Mouse (Mus musculus) neutrophil, adult 5-6 weeks (primary cell): Measurements from ENCODE around the gene Ear1. TPM values are rescaled to one million over a fixed set of nuclear protein-coding genes. Genes with fewer than 3 reads are reported as not detected.
"Not testable (repeated sequence)": the region's sequence is repeated elsewhere in the genome, so short reads cannot be mapped to it uniquely, and the experiment has no call there.

Experiments
- ATAC-seq: fragments of 151-379, 151-347 bp; 2 replicates; pipeline ENCODE4 v1.8.0; 2017; ENCODE audit warnings: mild to moderate bottlenecking, moderate TSS enrichment; ENCODE audit not compliant: insufficient number of reproducible peaks, poor library complexity, low FRiP score, severe bottlenecking; ENCODE audit errors: extremely low read depth
- total RNA-seq: library from RNA; stranded (forward); fragments of 200-1000 nt; gene quantifications from 2 replicates; pipeline ENCODE4 v1.2.3, GENCODE M21; 2017

Gene Ear1
- total RNA-seq = 1.6 and 4.5 TPM in 2 replicates

DNA sequence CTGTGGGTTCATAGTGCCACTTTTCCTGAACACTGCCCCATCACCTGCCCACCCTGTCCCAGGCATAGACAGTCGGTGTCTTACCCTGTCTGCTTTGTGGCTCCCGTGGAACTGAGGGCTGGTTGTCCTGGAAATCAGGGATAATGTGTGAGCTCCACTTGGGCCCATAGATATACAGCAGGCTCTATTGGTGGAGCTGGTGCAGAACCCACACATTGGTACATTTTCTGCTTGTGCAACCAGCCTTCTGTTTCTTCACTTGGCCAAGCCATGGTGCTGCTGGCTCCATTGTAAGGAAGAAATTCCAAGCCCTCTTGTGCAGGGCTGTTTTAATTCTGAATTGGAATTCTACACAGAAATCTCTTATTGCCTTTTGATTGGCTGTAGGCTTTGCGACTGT, at the start of gene Ear1:
Gene Ear1, minus strand, starts transcription at position 101 of the 400 bp plus-strand sequence.
- not testable (repeated sequence) for ATAC-seq

DNA sequence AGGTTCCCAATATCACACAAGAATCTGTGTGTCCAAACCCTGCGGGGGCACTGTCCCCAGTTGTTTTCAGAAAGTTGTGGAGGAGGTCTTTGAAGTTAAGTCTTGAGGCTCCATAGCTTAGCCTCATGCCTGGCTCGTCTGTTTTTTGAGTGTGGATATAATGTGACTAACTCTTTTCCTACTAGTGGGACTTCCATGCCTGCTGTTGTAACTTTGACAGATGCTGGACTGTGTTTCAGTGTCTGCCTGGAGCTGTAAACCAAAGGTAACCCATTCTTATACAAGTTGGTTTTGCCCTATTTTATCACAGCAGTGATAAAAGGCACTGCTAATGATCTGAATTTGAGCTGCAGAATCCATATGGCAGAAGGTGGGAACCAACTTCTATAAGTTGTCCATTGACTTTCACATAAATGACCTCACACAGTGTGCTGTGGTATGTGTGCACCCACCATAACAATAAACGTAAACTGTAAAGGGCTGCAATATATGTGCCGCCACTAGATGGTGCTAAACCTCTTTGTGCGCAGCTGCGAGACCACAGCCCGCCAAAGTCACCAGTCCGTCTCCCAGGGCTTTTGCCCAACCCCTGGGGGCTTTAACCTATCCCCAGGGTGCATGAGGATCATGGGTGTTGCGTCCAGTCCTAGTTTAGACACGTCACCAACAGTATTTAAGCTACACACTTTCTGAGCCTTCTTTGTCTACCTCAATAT, 49.5 kb upstream of the Ear1 start, which contains the start of gene Gm8113:
Gene Gm8113, plus strand, starts transcription at position 703 of the 716 bp plus-strand sequence.
- ATAC-seq = not testable (repeated sequence)

DNA sequence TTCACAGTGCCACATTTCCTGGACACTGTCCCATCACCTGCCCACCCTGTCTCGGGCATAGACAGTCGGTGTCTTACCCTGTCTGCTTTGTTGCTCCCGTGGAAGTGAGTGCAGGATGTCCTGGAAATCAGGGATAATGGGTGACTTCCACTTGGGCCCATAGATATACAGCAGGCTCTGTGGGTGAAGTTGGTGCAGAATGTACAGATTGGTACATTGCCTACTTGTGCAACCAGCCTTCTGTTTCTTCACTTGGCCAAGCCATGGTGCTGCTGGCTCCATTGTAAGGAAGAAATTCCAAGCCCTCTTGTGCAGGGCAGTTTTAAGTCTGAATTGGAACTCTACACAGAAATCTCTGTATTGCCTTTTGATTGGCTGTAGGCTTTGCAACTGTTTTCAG, 48.1 kb upstream of the Ear1 start, which contains the start of gene Ear10:
Gene Ear10, minus strand, starts transcription at position 101 of the 400 bp plus-strand sequence.
- ATAC-seq = not testable (repeated sequence)

DNA sequence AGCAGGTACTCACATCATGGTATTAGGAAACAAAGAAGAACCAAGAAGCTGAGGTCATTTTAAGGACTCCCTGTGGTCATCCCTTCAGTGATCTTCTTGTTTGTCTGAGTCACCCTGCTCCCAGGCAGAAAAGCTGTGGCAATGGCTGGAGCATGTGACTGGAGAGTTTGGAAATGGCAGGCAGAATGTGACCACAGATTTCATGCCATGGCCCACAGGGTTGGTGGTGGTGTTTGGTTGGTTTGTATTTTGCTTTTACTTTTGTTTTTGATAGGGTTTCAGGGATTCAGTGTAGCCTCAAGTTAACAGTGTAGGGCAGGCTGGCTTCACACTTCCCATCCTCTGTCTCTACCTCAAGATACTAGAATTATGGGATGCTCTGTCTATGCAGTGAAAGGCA, 42.9 kb upstream of the Ear1 start:
- ATAC-seq = not testable (repeated sequence)

DNA sequence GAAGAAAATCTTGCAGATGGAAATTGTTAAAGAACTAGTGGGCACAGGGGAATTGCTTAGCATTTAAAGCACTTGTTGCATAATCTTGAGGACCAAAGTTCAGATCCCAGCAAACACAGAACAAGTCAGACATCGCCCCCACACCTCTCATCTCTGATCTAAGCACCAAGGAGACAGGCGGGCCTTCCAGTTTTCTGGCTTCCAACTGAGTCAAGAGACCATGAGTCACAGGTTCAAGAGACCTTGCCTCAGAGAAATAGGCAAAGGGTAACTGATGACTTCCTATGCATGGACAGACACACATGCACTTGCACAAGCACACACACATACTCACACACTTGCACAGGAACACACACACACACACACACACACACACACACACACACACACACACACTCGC, 23.3 kb upstream of the Ear1 start:
- not testable (repeated sequence) for ATAC-seq

DNA sequence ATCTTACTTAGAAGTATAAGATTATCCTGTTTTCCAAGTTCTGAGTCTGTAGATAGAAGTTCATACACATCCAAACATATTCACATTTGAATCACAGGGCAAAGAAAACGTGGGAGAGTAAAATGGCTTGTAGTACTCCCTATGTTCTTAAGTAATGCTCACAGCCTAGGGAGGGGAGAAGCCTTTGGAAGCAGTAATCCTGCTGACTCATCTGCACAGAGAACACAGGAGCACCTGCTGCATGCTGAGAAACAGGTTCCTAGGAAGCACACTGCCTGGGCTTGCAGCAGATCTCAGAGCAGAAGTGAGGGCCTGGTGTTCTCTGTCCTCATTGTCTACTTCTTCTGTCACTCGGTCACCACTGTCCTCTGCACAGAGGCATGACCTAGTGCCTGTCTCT, 20.0 kb upstream of the Ear1 start:
- not testable (repeated sequence) for ATAC-seq

DNA sequence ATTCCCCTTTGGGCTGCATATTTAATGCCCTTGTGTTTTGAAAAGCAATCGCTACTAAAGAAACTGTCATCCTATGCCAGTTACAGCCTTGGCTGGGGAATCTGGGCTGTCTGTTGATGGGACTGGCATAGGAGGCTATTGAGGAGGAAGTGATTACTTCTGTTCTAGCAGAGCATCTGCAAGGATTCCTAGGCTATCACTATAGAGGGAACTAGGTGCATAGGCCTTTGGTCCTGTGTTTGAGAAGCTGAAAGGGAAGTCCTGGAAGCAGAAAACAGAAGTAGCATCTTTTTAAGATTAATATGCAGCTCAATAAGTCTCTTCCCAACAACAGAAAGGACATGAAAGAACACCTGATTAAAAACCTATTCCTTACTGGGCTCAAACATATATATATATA, 16.0 kb upstream of the Ear1 start:
- ATAC-seq = 0 out of 2 replicates have a peak, but pooled peaks have one; percentile 33

DNA sequence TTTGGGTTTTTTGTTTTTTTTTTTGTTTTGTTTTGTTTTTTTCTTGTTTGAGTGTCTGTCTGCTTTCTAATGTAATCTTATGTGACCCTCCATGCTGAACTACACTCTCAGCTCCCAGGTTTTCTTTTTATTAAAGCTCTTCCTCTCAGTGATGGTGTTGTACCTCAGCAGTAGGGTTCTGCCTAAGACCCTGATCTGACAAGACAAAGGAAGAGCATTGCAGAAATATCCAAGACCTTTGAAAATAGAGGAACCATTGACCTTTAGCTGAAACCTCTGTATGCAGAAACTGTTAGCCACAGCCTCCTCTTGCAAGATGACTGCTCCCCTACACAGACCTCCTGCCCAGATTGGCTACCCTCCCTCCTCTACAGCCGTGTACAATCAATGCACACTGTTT, 10.9 kb upstream of the Ear1 start:
- ATAC-seq = not testable (repeated sequence)

DNA sequence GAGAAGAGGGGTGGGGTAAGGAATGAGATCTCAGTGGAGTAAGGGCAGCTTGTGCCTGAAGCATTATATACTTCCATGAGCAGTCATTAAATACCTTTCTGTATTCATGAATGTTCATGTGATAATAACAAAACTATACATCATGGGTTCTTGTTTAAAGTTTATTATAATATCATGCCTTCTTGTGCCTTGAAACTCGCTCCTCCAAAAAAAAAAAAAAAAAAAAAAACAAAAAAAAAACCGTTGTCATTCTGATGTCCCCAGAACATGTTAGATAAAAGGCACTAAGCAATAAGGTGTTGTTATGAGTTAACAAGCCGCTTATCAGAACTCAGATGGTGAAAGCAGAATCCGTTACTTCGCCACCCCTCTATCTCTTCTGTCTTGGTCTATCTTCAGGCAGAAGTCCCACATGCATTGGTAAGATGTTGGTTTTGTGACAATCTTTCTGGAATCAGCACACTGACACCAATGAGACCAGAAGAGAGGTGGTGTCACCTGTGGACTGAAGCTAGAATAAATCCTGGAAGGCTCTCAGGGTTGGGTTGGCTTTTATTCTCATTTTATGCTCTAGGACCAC, 4.7 kb upstream of the Ear1 start:
- ATAC-seq = not testable (repeated sequence)

DNA sequence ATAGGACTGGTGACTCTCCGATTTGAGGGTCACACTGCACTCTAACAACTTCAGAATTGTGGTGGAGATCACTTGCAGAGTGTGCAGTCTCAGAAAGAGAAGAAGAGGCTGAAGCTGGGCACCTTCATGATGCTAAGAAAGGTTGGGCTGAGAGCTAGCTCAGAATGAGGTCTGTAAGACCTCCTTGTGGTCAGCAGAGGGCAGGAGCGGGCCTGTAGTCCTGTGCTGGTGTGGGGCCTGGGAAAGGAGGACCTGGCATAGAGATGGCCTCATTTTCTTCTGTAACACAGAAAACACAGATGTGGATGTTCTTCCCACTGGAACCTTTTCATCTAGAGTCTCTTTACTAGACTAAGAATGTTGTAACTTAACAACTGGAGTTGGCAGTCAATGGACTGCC, 2.5 kb upstream of the Ear1 start:
- peak; percentile 69 for ATAC-seq

DNA sequence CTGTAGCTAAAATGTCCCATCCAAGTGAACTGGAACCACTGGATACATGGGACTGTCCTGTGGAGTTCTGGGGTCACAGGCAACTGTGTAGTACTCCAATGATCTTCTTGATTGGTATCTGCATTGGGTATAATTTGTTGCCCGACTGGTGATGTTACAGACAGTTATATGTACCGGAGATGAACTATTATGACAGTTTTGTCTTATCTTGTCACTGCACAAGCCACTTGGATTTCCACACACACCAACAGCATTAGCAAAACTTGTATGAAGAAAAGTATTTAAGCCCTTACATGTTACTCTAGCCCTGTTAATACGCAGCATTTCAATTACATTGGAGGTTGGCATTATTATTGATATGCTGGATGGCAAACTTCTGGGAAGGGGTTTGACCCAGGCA, 455 bp downstream of the Ear1 start:
- not testable (repeated sequence) for ATAC-seq

DNA sequence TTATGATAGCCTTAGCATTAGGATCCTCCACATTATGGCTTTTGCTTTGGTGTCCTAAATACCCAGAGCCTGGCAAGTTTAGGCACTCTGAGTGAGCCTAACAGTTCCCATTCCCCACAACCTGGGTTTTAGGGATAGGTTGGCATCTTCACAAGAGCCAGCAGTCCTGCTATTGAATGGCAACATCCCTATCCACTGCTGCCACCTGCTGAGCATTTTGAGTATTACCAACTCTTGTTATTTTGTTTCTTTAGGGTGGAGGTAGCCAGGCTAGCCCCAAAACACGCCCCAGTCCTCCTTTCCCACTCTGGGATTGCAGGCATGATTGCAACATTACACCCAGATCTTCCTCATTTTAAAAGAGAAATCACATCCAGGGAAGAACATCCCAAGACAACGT, 14.8 kb downstream of the Ear1 start:
- 0 out of 2 replicates have a peak, but pooled peaks have one; percentile 33 for ATAC-seq

DNA sequence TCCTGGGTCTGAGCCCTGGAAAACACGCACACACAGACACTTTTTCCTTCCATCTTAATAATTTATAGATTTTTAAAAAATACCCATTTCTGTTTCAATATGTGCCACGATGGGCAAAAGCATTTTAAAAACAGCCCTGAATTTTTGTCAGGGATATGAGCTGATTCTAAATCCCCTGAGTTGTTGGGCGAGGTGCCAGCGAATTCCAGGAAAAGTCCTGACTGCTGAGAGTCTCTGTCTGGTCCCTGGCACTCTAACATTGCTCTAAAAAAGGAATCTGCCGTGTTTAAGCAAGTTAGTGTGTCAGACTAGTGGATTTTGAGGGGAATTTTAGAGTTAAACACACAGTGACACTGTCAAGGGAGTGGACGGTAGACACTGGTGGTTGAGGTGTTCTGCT, 15.9 kb downstream of the Ear1 start:
- not testable (repeated sequence) for ATAC-seq

DNA sequence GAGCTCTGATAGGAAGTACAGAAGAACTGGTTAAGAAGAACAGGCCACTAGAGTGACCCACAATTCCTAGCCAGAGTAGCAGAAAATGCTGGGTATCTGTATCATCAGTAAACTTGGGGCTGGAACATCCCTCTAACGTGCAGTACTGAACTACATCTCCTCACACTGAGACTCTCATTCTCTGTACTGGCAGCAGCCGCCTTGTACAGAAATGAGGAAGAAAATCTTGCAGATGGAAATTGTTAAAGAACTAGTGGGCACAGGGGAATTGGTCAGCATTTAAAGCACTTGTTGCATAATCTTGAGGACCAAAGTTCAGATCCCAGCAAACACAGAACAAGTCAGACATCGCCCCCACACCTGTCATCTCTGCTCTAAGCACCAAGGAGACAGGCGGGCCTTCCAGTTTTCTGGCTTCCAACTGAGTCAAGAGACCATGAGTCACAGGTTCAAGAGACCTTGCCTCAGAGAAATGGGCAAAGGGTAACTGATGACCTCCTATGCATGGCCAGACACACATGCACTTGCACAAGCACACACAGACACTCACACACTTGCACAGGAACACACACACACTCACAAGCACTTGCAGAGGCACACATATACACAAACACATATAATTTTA, 31.3 kb downstream of the Ear1 start:
- not testable (repeated sequence) for ATAC-seq

DNA sequence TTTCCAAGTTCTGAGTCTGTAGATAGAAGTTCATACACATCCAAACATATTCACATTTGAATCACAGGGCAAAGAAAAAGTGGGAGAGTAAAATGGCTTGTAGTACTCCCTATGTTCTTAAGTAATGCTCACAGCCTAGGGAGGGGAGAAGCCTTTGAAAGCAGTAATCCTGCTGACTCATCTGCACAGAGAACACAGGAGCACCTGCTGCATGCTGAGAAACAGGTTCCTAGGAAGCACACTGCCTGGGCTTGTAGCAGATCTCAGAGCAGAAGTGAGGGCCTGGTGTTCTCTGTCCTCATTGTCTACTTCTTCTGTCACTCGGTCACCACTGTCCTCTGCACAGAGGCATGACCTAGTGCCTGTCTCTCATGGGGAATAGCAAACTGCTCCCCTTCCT, 34.3 kb downstream of the Ear1 start:
- not testable (repeated sequence) for ATAC-seq

DNA sequence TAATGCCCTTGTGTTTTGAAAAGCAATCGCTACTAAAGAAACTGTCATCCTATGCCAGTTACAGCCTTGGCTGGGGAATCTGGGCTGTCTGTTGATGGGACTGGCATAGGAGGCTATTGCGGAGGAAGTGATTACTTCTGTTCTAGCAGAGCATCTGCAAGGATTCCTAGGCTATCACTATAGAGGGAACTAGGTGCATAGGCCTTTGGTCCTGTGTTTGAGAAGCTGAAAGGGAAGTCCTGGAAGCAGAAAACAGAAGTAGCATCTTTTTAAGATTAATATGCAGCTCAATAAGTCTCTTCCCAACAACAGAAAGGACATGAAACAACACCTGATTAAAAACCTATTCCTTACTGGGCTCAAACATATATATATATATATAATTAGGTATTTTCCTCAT, 40.0 kb downstream of the Ear1 start:
- not testable (repeated sequence) for ATAC-seq

DNA sequence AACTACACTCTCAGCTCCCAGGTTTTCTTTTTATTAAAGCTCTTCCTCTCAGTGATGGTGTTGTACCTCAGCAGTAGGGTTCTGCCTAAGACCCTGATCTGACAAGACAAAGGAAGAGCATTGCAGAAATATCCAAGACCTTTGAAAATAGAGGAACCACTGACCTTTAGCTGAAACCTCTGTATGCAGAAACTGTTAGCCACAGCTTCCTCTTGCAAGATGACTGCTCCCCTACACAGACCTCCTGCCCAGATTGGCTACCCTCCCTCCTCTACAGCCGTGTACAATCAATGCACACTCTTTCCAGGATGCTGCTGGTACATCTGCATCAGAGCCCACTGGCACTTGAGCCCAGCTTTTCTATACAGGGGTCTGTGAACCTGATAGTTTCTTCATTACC, 44.9 kb downstream of the Ear1 start:
- ATAC-seq = peak; percentile 80; the same call in 1 of the 2 replicates

DNA sequence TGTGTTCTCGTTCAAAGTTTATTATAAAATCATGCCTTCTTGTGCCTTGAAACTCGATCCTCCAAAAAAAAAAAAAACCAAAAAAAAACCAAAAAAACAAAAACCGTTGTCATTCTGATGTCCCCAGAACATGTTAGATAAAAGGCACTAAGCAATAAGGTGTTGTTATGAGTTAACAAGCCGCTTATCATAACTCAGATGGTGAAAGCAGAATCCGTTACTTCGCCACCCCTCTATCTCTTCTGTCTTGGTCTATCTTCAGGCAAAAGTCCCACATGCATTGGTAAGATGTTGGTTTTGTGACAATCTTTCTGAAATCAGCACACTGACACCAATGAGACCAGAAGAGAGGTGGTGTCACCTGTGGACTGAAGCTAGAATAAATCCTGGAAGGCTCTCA, 51.1 kb downstream of the Ear1 start:
- ATAC-seq = not testable (repeated sequence)

DNA sequence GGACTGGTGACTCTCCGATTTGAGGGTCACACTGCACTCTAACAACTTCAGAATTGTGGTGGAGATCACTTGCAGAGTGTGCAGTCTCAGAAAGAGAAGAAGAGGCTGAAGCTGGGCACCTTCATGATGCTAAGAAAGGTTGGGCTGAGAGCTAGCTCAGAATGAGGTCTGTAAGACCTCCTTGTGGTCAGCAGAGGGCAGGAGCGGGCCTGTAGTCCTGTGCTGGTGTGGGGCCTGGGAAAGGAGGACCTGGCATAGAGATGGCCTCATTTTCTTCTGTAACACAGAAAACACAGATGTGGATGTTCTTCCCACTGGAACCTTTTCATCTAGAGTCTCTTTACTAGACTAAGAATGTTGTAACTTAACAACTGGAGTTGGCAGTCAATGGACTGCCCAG, 53.4 kb downstream of the Ear1 start:
- peak; percentile 73 for ATAC-seq

DNA sequence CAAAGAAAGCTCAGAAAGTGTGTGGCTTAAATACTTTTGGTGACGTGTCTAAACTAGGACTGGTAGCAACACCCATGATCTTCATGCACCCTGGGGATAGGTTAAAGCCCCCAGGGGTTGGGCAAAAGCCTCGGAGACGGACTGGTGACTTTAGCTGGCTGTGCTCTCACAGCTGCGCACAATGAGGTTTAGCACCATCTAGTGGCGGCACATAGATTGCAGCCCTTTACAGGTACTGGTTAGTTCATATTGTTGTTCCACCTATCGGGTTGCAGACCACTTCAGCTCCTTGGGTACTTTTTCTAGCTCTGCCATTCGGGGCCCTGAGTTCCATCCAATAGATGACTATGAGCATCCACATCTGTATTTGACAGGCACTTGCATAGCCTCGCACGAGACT, 62.9 kb downstream of the Ear1 start:
- ATAC-seq = not testable (repeated sequence)
